Mouse (Mus musculus) lung, postnatal 0 days (tissue): Measurements from ENCODE around the gene Kif22. TPM values are rescaled to one million over a fixed set of nuclear protein-coding genes. Genes with fewer than 3 reads are reported as not detected.

Experiments used
- ATAC-seq: fragments of 200-750 bp; cut with Nextera tagmentation; 2 replicates; pipeline ENCODE4 v1.8.0; 2017; ENCODE audit warnings: moderate library complexity
- DNase-seq: peaks from one replicate; pipeline ENCODE4 v3.0.0-alpha.2; 2016; ENCODE audit warnings: low spot score
- H3K27ac ChIP-seq: fragments of 300-500 bp; sonication (generic); 2 replicates; pipeline ENCODE4 v1.5.1; 2014; ENCODE audit warnings: antibody characterized with exemption, mild to moderate bottlenecking, low read length, mixed read lengths
- H3K27me3 ChIP-seq: fragments of 300-500 bp; sonication (generic); replicated peaks from 2 replicates; pipeline ENCODE4 v1.6.1; 2014; ENCODE audit warnings: low read length, mixed read lengths; ENCODE audit not compliant: insufficient read depth
- H3K36me3 ChIP-seq: fragments of 300-500 bp; sonication (generic); 2 replicates; pipeline ENCODE4 v1.6.1; 2014; ENCODE audit warnings: low read length, mixed read lengths; ENCODE audit not compliant: insufficient read depth
- H3K4me1 ChIP-seq: fragments of 300-500 bp; sonication (generic); 2 replicates; pipeline ENCODE4 v1.6.1; 2014; ENCODE audit warnings: antibody characterized with exemption, low read depth, low read length, mixed read lengths; ENCODE audit not compliant: insufficient read depth
- H3K4me2 ChIP-seq: fragments of 300-500 bp; sonication (generic); replicated peaks from 2 replicates; pipeline ENCODE4 v1.6.1; 2014; ENCODE audit warnings: low read depth, mild to moderate bottlenecking, low read length, moderate library complexity, mixed read lengths
- H3K4me3 ChIP-seq: fragments of 300-500 bp; sonication (generic); 2 replicates; pipeline ENCODE4 v1.5.1; 2014; ENCODE audit warnings: low read depth, low read length
- H3K9ac ChIP-seq: fragments of 300-500 bp; sonication (generic); replicated peaks from 2 replicates; pipeline ENCODE4 v1.6.1; 2014; ENCODE audit warnings: low read depth, mild to moderate bottlenecking
- H3K9me3 ChIP-seq: fragments of 300-500 bp; sonication (generic); 2 replicates; pipeline ENCODE4 v1.6.1; 2016; ENCODE audit warnings: low read length, mixed read lengths
- CTCF ChIP-seq: IDR thresholded peaks from 2 replicates; pipeline ENCODE4 v1.5.1; 2016; ENCODE audit warnings: antibody characterized with exemption, mild to moderate bottlenecking
- EP300 ChIP-seq: IDR thresholded peaks from 2 replicates; pipeline ENCODE4 v1.6.1; 2016; ENCODE audit warnings: antibody characterized with exemption, mild to moderate bottlenecking, control low read depth
- WGBS: fragments of 180-500 bp; shearing (Covaris S2); extraction: QIAGEN DNeasy Blood & Tissue Kit; methylation state at CpG from one replicate; pipeline ENCODE4 v1.1.7; 2014; 5-methylcytosine and 5-hydroxymethylcytosine counted together
- polyA plus RNA-seq: library from polyadenylated mRNA; unstranded; fragments of >200 nt; fragmentation: Nextera tagmentation; extraction: Ambion mirVana; gene quantifications from 2 replicates; pipeline ENCODE4 v1.2.1, GENCODE M21; 2015

Kif22 gene
- polyA plus RNA-seq, 1 experiment from 2014 or later: 7.0 TPM

GRCm38 (mm10) chr7:127027885-127028284 is 14.4 kb downstream of the Kif22 start:
- Histone ChIP-seq H3K36me3 (peaks cover 2% of the 10 kb centered on the region; the same call in 1 of the 2 replicates), H3K4me1 (peaks cover 17% of the 10 kb centered on the region; the same call in 1 of the 2 replicates), H3K27ac (peak overlapping the region; percentile 96), H3K9me3 (no peaks in the 10 kb centered on the region), H3K4me2 (peak overlapping the region; percentile 67), H3K4me3 (peak overlapping the region; percentile 92), H3K9ac (peak overlapping the region; percentile 37), H3K27me3 (no peaks in the 10 kb centered on the region)
- peak; percentile 21 for DNase-seq
- 51% methylated on average over 8 of the region's 8 CpGs for WGBS
- peak; percentile 13; the same call in 1 of the 2 replicates for TF ChIP-seq CTCF
- TF ChIP-seq EP300: no peak
- no peak for ATAC-seq

- under 1% methylated on average over 25 of the region's 63 CpGs for WGBS
- DNase-seq: peak; percentile 99
- Histone ChIP-seq H3K9ac (peak within 1 kb of the TSS; percentile 79), H3K4me2 (peak within 1 kb of the TSS; percentile 94), H3K36me3 (no peaks in the 10 kb centered on the region; the same call in 1 of the 2 replicates), H3K27me3 (no peaks in the 10 kb centered on the region), H3K9me3 (no peaks in the 10 kb centered on the region), H3K4me1 (peaks cover 17% of the 10 kb centered on the region; the same call in 1 of the 2 replicates), H3K4me3 (peak within 1 kb of the TSS; percentile 92), H3K27ac (peak within 1 kb of the TSS; percentile 96)
- ATAC-seq: peak; percentile 85
- peak; percentile 90 for TF ChIP-seq EP300
- TF ChIP-seq CTCF: no peak
Measured at GRCm38 (mm10) chr7:127026984-127027726, 15.1 kb downstream of the Kif22 start, which contains the start of gene Maz. Gene Maz (minus strand): TSS chr7:127027037.

- ATAC-seq (peak; percentile 25), DNase-seq (no peak)
- no peaks in the 10 kb centered on the region; the same call in 1 of the 2 replicates for H3K36me3 ChIP-seq
- peaks cover 17% of the 10 kb centered on the region; the same call in 1 of the 2 replicates for H3K4me1 ChIP-seq
- peak overlapping the region; percentile 94 for H3K4me2 ChIP-seq
- WGBS: no CpG with 5 or more reads among the region's 48 CpGs
- H3K4me3 ChIP-seq: peak overlapping the region; percentile 92
- H3K9me3 ChIP-seq: no peaks in the 10 kb centered on the region
- no peaks in the 10 kb centered on the region for H3K27me3 ChIP-seq
- peak overlapping the region; percentile 96 for H3K27ac ChIP-seq
- peak overlapping the region; percentile 79 for H3K9ac ChIP-seq
- no peak for TF ChIP-seq EP300
- TF ChIP-seq CTCF: no peak
Measured at GRCm38 (mm10) chr7:127026616-127026983, 15.7 kb downstream of the Kif22 start.

- H3K4me1 ChIP-seq: peaks cover 22% of the 10 kb centered on the region; the same call in 1 of the 2 replicates
- H3K9me3 ChIP-seq: no peaks in the 10 kb centered on the region
- ATAC-seq: peak; percentile 8
- H3K4me2 ChIP-seq: peak overlapping the region; percentile 94
- TF ChIP-seq CTCF (0 out of 2 replicates have a peak, but pooled peaks have one; percentile 9), EP300 (no peak)
- 2% methylated on average over 11 of the region's 48 CpGs for WGBS
- peak overlapping the region; percentile 96 for H3K27ac ChIP-seq
- H3K4me3 ChIP-seq: peak overlapping the region; percentile 92
- peak overlapping the region; percentile 79 for H3K9ac ChIP-seq
- peak; percentile 76 for DNase-seq
- no peaks in the 10 kb centered on the region; the same call in 1 of the 2 replicates for H3K36me3 ChIP-seq
- no peaks in the 10 kb centered on the region for H3K27me3 ChIP-seq
Measured at GRCm38 (mm10) chr7:127026161-127026600, 16.1 kb downstream of the Kif22 start.

GRCm38 (mm10) chr7:127025556-127026160 is 16.6 kb downstream of the Kif22 start:
- Histone ChIP-seq H3K27me3 (no peaks in the 10 kb centered on the region), H3K9ac (peak overlapping the region; percentile 79), H3K4me1 (peaks cover 22% of the 10 kb centered on the region; the same call in 1 of the 2 replicates), H3K27ac (peak overlapping the region; percentile 96), H3K4me3 (peak overlapping the region; percentile 92), H3K9me3 (no peaks in the 10 kb centered on the region), H3K4me2 (peak overlapping the region; percentile 94), H3K36me3 (no peaks in the 10 kb centered on the region; the same call in 1 of the 2 replicates)
- WGBS: 0% methylated on average over 35 of the region's 65 CpGs
- DNase-seq (peak; percentile 51), ATAC-seq (no peak)
- TF ChIP-seq EP300 (no peak), CTCF (no peak)
